33 mouse cellular contexts compared by ENCODE assay signal in genomic region chr11:83570189-83570588, GRCm38 (mm10). TPM values are rescaled to one million over a fixed set of nuclear protein-coding genes. Genes with fewer than 3 reads are reported as not detected.
A peak's percentile ranks its signal among the peaks of the same experiment; 100 is the strongest.
DNase-seq lines count a peak whose midpoint lies in the region; ATAC-seq and TF ChIP-seq lines count a peak whose summit lies in the region.
"Had no signal": no experiment of that assay in that cellular context is flagged by ENCODE, and none has a peak within 500 bp of the region (broad histone marks: within the 10 kb centered on the region; RNA-seq: fewer than 3 reads in every experiment).

No protein-coding gene starts in this region.

- H3K36me3 ChIP-seq in liver, embryonic 15.5 days (replicated peaks), result no peaks in the 10 kb centered on the region
- H3K36me3 ChIP-seq in liver, embryonic 11.5 days (ENCODE audit: control insufficient read depth, insufficient read depth, low read length), result no peaks in the 10 kb centered on the region
- H3K36me3 ChIP-seq in MEL (ENCODE audit: control insufficient read depth in 1 of 2, insufficient read depth in 2 of 2, low read length in 2 of 2) (peaks cover 0 to 48% of the 10 kb centered on the region in 2 experiments; a peak in 2 of 4 replicates), macrophage (ENCODE audit: inconsistent target) (0 out of 2 replicates have a peak, but pooled peaks cover 8% of the 10 kb centered on the region)
- no peaks in the 10 kb centered on the region for H3K36me3 ChIP-seq in small intestine, adult 2 months (ENCODE audit: control insufficient read depth, insufficient read depth, low read length)
- H3K36me3 ChIP-seq: heart, embryonic 10.5 days; heart, embryonic 15.5 days; liver, embryonic 13.5 days; neural tube, embryonic 12.5 days had no signal

- H3K9ac ChIP-seq in liver, embryonic 15.5 days, result no peak overlapping the region
- no peak overlapping the region for H3K9ac ChIP-seq in liver, embryonic 11.5 days (ENCODE audit: low read depth, low read length)
- peak overlapping the region; percentile 4; the same call in 1 of the 2 replicates for H3K9ac ChIP-seq in MEL (ENCODE audit: control insufficient read depth, low read depth, low read length, poor library complexity, severe bottlenecking)
- H3K9ac ChIP-seq: forebrain, embryonic 13.5 days; heart, embryonic 15.5 days; liver, embryonic 13.5 days; lung, embryonic 14.5 days; neural tube, embryonic 12.5 days had no signal

- H3K27ac ChIP-seq in liver, embryonic 15.5 days (replicated peaks), result peak overlapping the region; percentile 41; the same call in 1 of the 2 replicates
- no peak overlapping the region for H3K27ac ChIP-seq in liver, embryonic 11.5 days (ENCODE audit: low read depth, low read length)
- H3K27ac ChIP-seq in MEL (ENCODE audit: control insufficient read depth, low read depth, low read length) (peak overlapping the region; percentile 74), macrophage (0 out of 2 replicates have a peak overlapping the region, but pooled peaks have one; percentile 12)
- H3K27ac ChIP-seq in small intestine, adult 2 months (ENCODE audit: insufficient read depth, low read depth, low read length), result peak overlapping the region; percentile 10
- H3K27ac ChIP-seq: forebrain, embryonic 13.5 days; heart, embryonic 10.5 days; heart, embryonic 15.5 days; liver, embryonic 13.5 days; neural tube, embryonic 12.5 days had no signal

- H3K4me1 ChIP-seq in liver, embryonic 15.5 days (replicated peaks), result peaks cover 8% of the 10 kb centered on the region
- no peaks in the 10 kb centered on the region for H3K4me1 ChIP-seq in liver, embryonic 11.5 days (replicated peaks; ENCODE audit: control insufficient read depth, insufficient read depth, low read length)
- H3K4me1 ChIP-seq in MEL (ENCODE audit: control insufficient read depth in 1 of 2, insufficient read depth in 2 of 2, low read length in 2 of 2), result peaks cover 38 to 42% of the 10 kb centered on the region in 2 experiments
- H3K4me1 ChIP-seq in small intestine, adult 2 months (ENCODE audit: control insufficient read depth, insufficient read depth, insufficient read length, low read length), result peaks cover 10% of the 10 kb centered on the region; the same call in 1 of the 2 replicates
- H3K4me1 ChIP-seq: forebrain, embryonic 13.5 days; heart, embryonic 10.5 days; heart, embryonic 15.5 days; neural tube, embryonic 12.5 days had no signal

- H3K79me2 ChIP-seq in MEL (ENCODE audit: control insufficient read depth, insufficient read depth, low read length, poor library complexity) (no peaks in the 10 kb centered on the region), macrophage (ENCODE audit: inconsistent target) (peaks cover 9% of the 10 kb centered on the region)

- TF ChIP-seq EP300 in MEL (IDR thresholded peaks at IDR 0.05; ENCODE audit: low read depth in 1 of 2, low read length in 2 of 2), result peak; percentile 82 to 86

- no peak overlapping the region for H3K4me2 ChIP-seq in liver, embryonic 15.5 days
- no peak overlapping the region for H3K4me2 ChIP-seq in liver, embryonic 11.5 days
- H3K4me2 ChIP-seq: forebrain, embryonic 13.5 days; heart, embryonic 15.5 days; liver, embryonic 13.5 days; lung, embryonic 14.5 days; neural tube, embryonic 12.5 days had no signal

- no peak for ATAC-seq in liver, embryonic 15.5 days (ENCODE audit: insufficient read depth)
- no peak for ATAC-seq in liver, embryonic 11.5 days (replicated peaks; ENCODE audit: low FRiP score)
- no peak for ATAC-seq in cerebellum, adult (ENCODE audit: insufficient number of reproducible peaks, low FRiP score, low TSS enrichment)
- ATAC-seq: CD4-positive, CD25-positive, alpha-beta regulatory T cell, adult 4 months; forebrain, embryonic 13.5 days; hindbrain, embryonic 16.5 days; midbrain, embryonic 16.5 days had no signal

- no peak overlapping the region for H3K4me3 ChIP-seq in liver, embryonic 15.5 days (replicated peaks)
- H3K4me3 ChIP-seq in liver, embryonic 11.5 days (ENCODE audit: low read depth, low read length), result no peak overlapping the region
- peak overlapping the region in 1 of 2 experiments; percentile 24; a peak in 3 of 4 replicates for H3K4me3 ChIP-seq in MEL (ENCODE audit: control insufficient read depth in 1 of 2, insufficient read depth in 1 of 2, low read depth in 2 of 2, low read length in 2 of 2)
- no peak overlapping the region for H3K4me3 ChIP-seq in macrophage (ENCODE audit: inconsistent target)
- no peak overlapping the region for H3K4me3 ChIP-seq in small intestine, adult 2 months (ENCODE audit: low read depth, low read length)
- H3K4me3 ChIP-seq: forebrain, embryonic 13.5 days; heart, embryonic 10.5 days; heart, embryonic 15.5 days; liver, embryonic 13.5 days; myocyte; neural tube, embryonic 12.5 days had no signal

- TF ChIP-seq POLR2A in MEL (IDR thresholded peaks at IDR 0.05; ENCODE audit: control insufficient read depth in 1 of 2, insufficient read depth in 1 of 2, low read depth in 1 of 2, low read length in 2 of 2, poor library complexity in 1 of 2), result 0 out of 4 replicates have a peak, but pooled peaks of 1 of the 2 experiments have one; percentile 12
- no peak for TF ChIP-seq POLR2A in small intestine, adult 2 months (IDR thresholded peaks at IDR 0.05; ENCODE audit: low read depth, low read length)

- no peaks in the 10 kb centered on the region for H3K9me3 ChIP-seq in liver, embryonic 15.5 days (replicated peaks)
- no peaks in the 10 kb centered on the region for H3K9me3 ChIP-seq in liver, embryonic 11.5 days (ENCODE audit: control insufficient read depth, low read length)
- no peaks in the 10 kb centered on the region for H3K9me3 ChIP-seq in MEL (replicated peaks; ENCODE audit: insufficient read depth, low read length)
- H3K9me3 ChIP-seq: forebrain, embryonic 13.5 days; heart, embryonic 10.5 days; heart, embryonic 15.5 days; liver, embryonic 13.5 days; neural tube, embryonic 12.5 days had no signal

- 31% methylated on average over 2 of the region's 2 CpGs for WGBS in liver, embryonic 15.5 days (ENCODE audit: insufficient replicate concordance)
- 70% methylated on average over 2 of the region's 2 CpGs for WGBS in liver, embryonic 11.5 days
- WGBS in macrophage (ENCODE audit: missing documents), result 13% methylated on average over 2 of the region's 2 CpGs
- 22% methylated on average over 2 of the region's 2 CpGs for WGBS in small intestine, adult 2 months

- no peaks in the 10 kb centered on the region for H3K27me3 ChIP-seq in liver, embryonic 15.5 days
- H3K27me3 ChIP-seq in liver, embryonic 11.5 days (replicated peaks; ENCODE audit: control insufficient read depth, insufficient read depth, low read length), result no peaks in the 10 kb centered on the region
- no peaks in the 10 kb centered on the region for H3K27me3 ChIP-seq in MEL (ENCODE audit: control insufficient read depth in 1 of 2, insufficient read depth in 2 of 2, low read length in 2 of 2)
- no peaks in the 10 kb centered on the region for H3K27me3 ChIP-seq in small intestine, adult 2 months (ENCODE audit: control insufficient read depth, insufficient read depth, low read length)
- H3K27me3 ChIP-seq: forebrain, embryonic 13.5 days; heart, embryonic 15.5 days; liver, embryonic 13.5 days; neural tube, embryonic 12.5 days had no signal

- no peak for TF ChIP-seq CTCF in MEL (IDR thresholded peaks at IDR 0.05 in 2 of 3, conservative IDR thresholded peaks at IDR 0.05 in 1 of 3; ENCODE audit: control insufficient read depth in 1 of 3, insufficient read depth in 1 of 3, low read depth in 2 of 3, low read length in 3 of 3, poor library complexity in 1 of 3, severe bottlenecking in 1 of 3)
- no peak for TF ChIP-seq CTCF in small intestine, adult 2 months (IDR thresholded peaks at IDR 0.05; ENCODE audit: extremely low read depth, insufficient read length, insufficient replicate concordance, low read depth, low read length)

- no peak for DNase-seq in liver, embryonic 11.5 days (ENCODE audit: low spot score)
- peak; percentile 87 for DNase-seq in MEL (ENCODE audit: low read depth, low spot score)
- no peak for DNase-seq in ovary, postnatal 10 days (ENCODE audit: low spot score)
- DNase-seq: adrenal gland, postnatal 36 days; cerebellum, adult 8-10 months; cerebellum, postnatal 25 days; gastrocnemius, postnatal 10 days; kidney, adult 8-10 months; kidney, postnatal 10 days; liver, embryonic 13.5 days; lung, embryonic 14.5 days; right cerebral cortex, postnatal 14 days; spleen, adult 18-20 months; thymus, adult 2 months; thymus, postnatal 36 days had no signal

- no peak for TF ChIP-seq RAD21 in MEL (IDR thresholded peaks at IDR 0.05; ENCODE audit: low read depth, low read length)

RNA-seq across cellular contexts. Expression of gene Ccl9, which starts 8.2 kb away (rescaled TPM):
- polyA plus RNA-seq in liver, embryonic 15.5 days (2015; fragmentation: Nextera tagmentation; extraction: Ambion mirVana), result 54.3 and 58.4 TPM in 2 replicates
- 5.5 and 8.7 TPM in 2 replicates for polyA plus RNA-seq in liver, embryonic 11.5 days (2014; fragmentation: Nextera tagmentation; extraction: Ambion mirVana)
- total RNA-seq in MEL (2012; rRNA removed), result 0.33 and 0.62 TPM in 2 replicates
- polyA plus RNA-seq in MEL (2012; ENCODE audit: insufficient read depth in 1 of 2, insufficient read length in 2 of 2, low read depth in 1 of 2, low replicate concordance in 2 of 2, missing spikeins in 1 of 2) (1 to 10 TPM in 1 of 2 experiments, not detected in 1; 1.7 TPM), macrophage (2018) (289 to 625 TPM (median 620 TPM) in 3 replicates)
- 100 to 1,000 TPM in 16 of 26 experiments, 10 to 100 TPM in 10; 27.1 to 700 (median 152) TPM for total RNA-seq in macrophage (2018; cell fraction: chromatin; rRNA removed)
- total RNA-seq in macrophage (2018; cell fraction: cytosol; rRNA removed), result 1,000 to 10,000 TPM in 7 of 26 experiments, 100 to 1,000 TPM in 19; 287 to 1,885 (median 507) TPM
- 1,000 to 10,000 TPM in 2 of 26 experiments, 100 to 1,000 TPM in 23, 10 to 100 TPM in 1; 94.4 to 1,218 (median 394) TPM for total RNA-seq in macrophage (2018; cell fraction: nucleus; rRNA removed)
- polyA plus RNA-seq in small intestine, adult 2 months (2012; rRNA removed), result 1.2 and 3.7 TPM in 2 replicates
- polyA plus RNA-seq: CD4-positive, CD25-positive, alpha-beta regulatory T cell, adult 4 months had no signal

RNA-seq across cellular contexts. Expression of gene Ccl6, which starts 22.7 kb away (rescaled TPM):
- 15.6 and 16.8 TPM in 2 replicates for polyA plus RNA-seq in liver, embryonic 15.5 days (2015; fragmentation: Nextera tagmentation; extraction: Ambion mirVana)
- polyA plus RNA-seq in liver, embryonic 11.5 days (2014; fragmentation: Nextera tagmentation; extraction: Ambion mirVana), result 14.7 and 16.1 TPM in 2 replicates
- not detected in 2 replicates for total RNA-seq in MEL (2012; rRNA removed)
- polyA plus RNA-seq in MEL (2012; ENCODE audit: insufficient read depth in 1 of 2, insufficient read length in 2 of 2, low read depth in 1 of 2, low replicate concordance in 2 of 2, missing spikeins in 1 of 2) (not detected), macrophage (2018) (508 to 1,107 TPM (median 907 TPM) in 3 replicates)
- 100 to 1,000 TPM in 5 of 26 experiments, 10 to 100 TPM in 21; 13.7 to 172 (median 40.9) TPM for total RNA-seq in macrophage (2018; cell fraction: chromatin; rRNA removed)
- total RNA-seq in macrophage (2018; cell fraction: cytosol; rRNA removed), result 100 to 1,000 TPM; 122 to 667 (median 326) TPM
- 100 to 1,000 TPM in 13 of 26 experiments, 10 to 100 TPM in 13; 47.6 to 271 (median 103) TPM for total RNA-seq in macrophage (2018; cell fraction: nucleus; rRNA removed)
- polyA plus RNA-seq in small intestine, adult 2 months (2012; rRNA removed), result 11.0 and 32.1 TPM in 2 replicates
- polyA plus RNA-seq: CD4-positive, CD25-positive, alpha-beta regulatory T cell, adult 4 months had no signal

RNA-seq across cellular contexts. Expression of gene Ccl5, which starts 39.9 kb away (rescaled TPM):
- polyA plus RNA-seq in liver, embryonic 15.5 days (2015; fragmentation: Nextera tagmentation; extraction: Ambion mirVana), result 0.53 and 0.93 TPM in 2 replicates
- polyA plus RNA-seq in liver, embryonic 11.5 days (2014; fragmentation: Nextera tagmentation; extraction: Ambion mirVana), result not detected in 2 replicates
- not detected in 2 replicates for total RNA-seq in MEL (2012; rRNA removed)
- polyA plus RNA-seq in MEL (2012; ENCODE audit: insufficient read depth in 1 of 2, insufficient read length in 2 of 2, low read depth in 1 of 2, low replicate concordance in 2 of 2, missing spikeins in 1 of 2) (under 1 TPM in 1 of 2 experiments, not detected in 1; 0.56 TPM), macrophage (2018) (67.6 to 220 TPM (median 169 TPM) in 3 replicates)
- 1,000 to 10,000 TPM in 11 of 26 experiments, 100 to 1,000 TPM in 8, 10 to 100 TPM in 5, 1 to 10 TPM in 2; 2.2 to 3,982 (median 702) TPM for total RNA-seq in macrophage (2018; cell fraction: chromatin; rRNA removed)
- total RNA-seq in macrophage (2018; cell fraction: cytosol; rRNA removed), result over 10,000 TPM in 13 of 26 experiments, 1,000 to 10,000 TPM in 2, 100 to 1,000 TPM in 6, 10 to 100 TPM in 5; 36.9 to 23,037 (median 8,667) TPM
- 1,000 to 10,000 TPM in 18 of 26 experiments, 100 to 1,000 TPM in 2, 10 to 100 TPM in 6; 20.5 to 8,493 (median 2,733) TPM for total RNA-seq in macrophage (2018; cell fraction: nucleus; rRNA removed)
- polyA plus RNA-seq in small intestine, adult 2 months (2012; rRNA removed), result 828 and 1,080 TPM in 2 replicates
- total RNA-seq: gastrocnemius, postnatal 10 days; heart, postnatal 25 days; left cerebral cortex, postnatal 10 days had no signal
- polyA plus RNA-seq: embryonic facial prominence, embryonic 11.5 days; forebrain, embryonic 13.5 days; heart, embryonic 10.5 days; limb, embryonic 11.5 days; midbrain, embryonic 16.5 days; neural tube, embryonic 12.5 days had no signal

RNA-seq across cellular contexts. Expression of gene Heatr9, which starts 48.2 kb away (rescaled TPM):
- not detected in 2 replicates for polyA plus RNA-seq in liver, embryonic 15.5 days (2015; fragmentation: Nextera tagmentation; extraction: Ambion mirVana)
- not detected in 2 replicates for polyA plus RNA-seq in liver, embryonic 11.5 days (2014; fragmentation: Nextera tagmentation; extraction: Ambion mirVana)
- not detected in 2 replicates for total RNA-seq in MEL (2012; rRNA removed)
- not detected for polyA plus RNA-seq in MEL (2012; ENCODE audit: insufficient read depth in 1 of 2, insufficient read length in 2 of 2, low read depth in 1 of 2, low replicate concordance in 2 of 2, missing spikeins in 1 of 2)
- 10 to 100 TPM in 13 of 26 experiments, 1 to 10 TPM in 4, under 1 TPM in 2, not detected in 7; 0.46 to 47.2 (median 24.0) TPM for total RNA-seq in macrophage (2018; cell fraction: chromatin; rRNA removed)
- total RNA-seq in macrophage (2018; cell fraction: cytosol; rRNA removed), result 1 to 10 TPM in 13 of 26 experiments, under 1 TPM in 9, not detected in 4; 0.06 to 7.3 (median 3.8) TPM
- total RNA-seq in macrophage (2018; cell fraction: nucleus; rRNA removed), result 10 to 100 TPM in 11 of 26 experiments, 1 to 10 TPM in 7, under 1 TPM in 2, not detected in 6; 0.30 to 52.8 (median 16.6) TPM
- 0.34 TPM in 1 of 3 replicates, not detected in the others for polyA plus RNA-seq in macrophage (2018)
- not detected in 2 replicates for polyA plus RNA-seq in small intestine, adult 2 months (2012; rRNA removed)
- total RNA-seq: adrenal gland, postnatal 36 days; gastrocnemius, postnatal 10 days; heart, postnatal 25 days; left cerebral cortex, postnatal 10 days had no signal
- polyA plus RNA-seq: embryonic facial prominence, embryonic 11.5 days; forebrain, embryonic 13.5 days; heart, embryonic 10.5 days; heart, embryonic 15.5 days; hindbrain, embryonic 11.5 days; hindbrain, embryonic 16.5 days; intestine, embryonic 14.5 days; limb, embryonic 11.5 days; liver, embryonic 13.5 days; midbrain, embryonic 16.5 days; neural tube, embryonic 12.5 days had no signal

Comparison
In these comparisons a context has a peak if more than half of its experiments do, and no peak if none do; other contexts are left out.
1. RNA of gene Ccl6, which starts 22.7 kb away (polyA plus RNA-seq): 508 to 1,107 TPM in macrophage; 11.0 to 32.1 TPM in small intestine, adult 2 months, 14.7 to 16.1 TPM in liver, embryonic 11.5 days, 15.6 to 16.8 TPM in liver, embryonic 15.5 days and not detected in MEL; every median in the first group is over 10 times any median in the second.
2. RNA of gene Ccl5, which starts 39.9 kb away (polyA plus RNA-seq): 828 to 1,080 TPM in small intestine, adult 2 months and 67.6 to 220 TPM in macrophage; 0.53 to 0.93 TPM in liver, embryonic 15.5 days, 0.56 TPM in MEL and not detected in liver, embryonic 11.5 days; every median in the first group is over 10 times any median in the second.